Mouse (Mus musculus) layer of hippocampus, adult 18-20 months (tissue): Measurements from ENCODE around the gene Slc17a7. TPM values are rescaled to one million over a fixed set of nuclear protein-coding genes. Genes with fewer than 3 reads are reported as not detected.
A peak's percentile ranks its signal among the peaks of the same experiment; 100 is the strongest.
"Not testable (repeated sequence)": the region's sequence is repeated elsewhere in the genome, so short reads cannot be mapped to it uniquely, and the experiment has no call there.

Experiments used
- DNase-seq, 2 experiments: peaks; one replicate each; pipeline ENCODE4 v3.0.0; 2022; ENCODE audit warnings: low spot score in 2 of 2
- total RNA-seq, 2 experiments: library from RNA; stranded (reverse); gene quantifications; 2 replicates each; pipeline ENCODE4 v1.2.3; 2021

Gene Slc17a7
- total RNA-seq, 2 experiments from 2014 or later, result 1,340 to 1,403 TPM

DNA sequence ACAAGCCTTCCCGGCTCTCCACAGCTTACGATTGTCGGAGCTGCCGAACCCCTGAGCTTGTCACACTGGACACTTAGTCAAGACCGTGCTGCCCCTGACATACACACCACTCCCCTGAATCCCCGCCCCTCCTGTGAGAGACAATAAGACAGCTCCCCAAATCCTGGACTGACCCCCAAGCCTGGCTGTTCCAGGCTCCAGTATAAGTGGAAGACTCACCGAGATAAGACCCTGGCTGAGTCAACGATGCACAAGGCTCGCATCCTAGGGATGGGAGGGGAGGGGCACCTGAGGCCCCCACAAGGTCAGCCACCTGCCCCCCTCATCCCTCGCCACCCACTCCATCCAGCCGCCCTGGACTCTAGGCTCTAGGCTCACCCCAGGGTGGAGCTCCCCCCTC is 31.9 kb upstream of the Slc17a7 start:
- DNase-seq, result no peak

DNA sequence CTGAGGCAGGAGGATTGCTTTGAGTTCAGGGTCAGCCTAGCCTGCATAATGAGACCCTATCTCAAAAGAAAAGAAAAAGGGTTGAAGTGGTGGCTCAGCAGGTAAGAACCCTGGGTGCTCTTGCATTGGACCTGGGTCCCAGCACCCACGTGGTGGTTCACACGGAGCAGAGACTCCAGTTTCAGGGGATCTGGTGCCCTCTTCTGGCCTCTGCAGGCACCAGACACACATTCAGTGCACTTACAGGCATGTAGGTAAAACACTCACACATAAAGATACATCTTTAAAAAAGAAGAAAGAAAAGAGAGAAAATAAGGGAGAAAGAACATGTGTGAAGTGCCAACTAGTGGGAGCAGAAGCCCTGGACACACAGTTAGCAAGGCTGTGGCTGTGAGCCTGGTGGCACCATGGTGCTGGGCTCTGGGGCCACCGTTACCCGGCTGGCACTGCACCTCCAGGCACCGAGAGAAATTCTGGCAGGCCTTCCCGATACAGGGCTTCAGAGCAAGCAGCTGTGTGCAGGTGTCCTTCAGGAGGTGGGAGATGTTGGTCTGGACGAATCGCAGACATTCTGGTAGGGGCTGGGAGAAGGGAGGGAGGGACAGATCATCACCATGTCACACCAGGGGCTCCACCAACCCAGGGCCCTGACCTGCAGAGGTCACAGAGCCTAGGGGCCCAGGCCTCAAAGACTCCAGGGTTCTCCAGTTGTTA is 30.1 kb upstream of the Slc17a7 start:
- DNase-seq, result no peak

- no peak for DNase-seq
Measured at GRCm38 (mm10) chr7:45134544-45135026, 29.2 kb upstream of the Slc17a7 start.

- no peak for DNase-seq
Measured at GRCm38 (mm10) chr7:45135370-45135769, 28.4 kb upstream of the Slc17a7 start.

DNA sequence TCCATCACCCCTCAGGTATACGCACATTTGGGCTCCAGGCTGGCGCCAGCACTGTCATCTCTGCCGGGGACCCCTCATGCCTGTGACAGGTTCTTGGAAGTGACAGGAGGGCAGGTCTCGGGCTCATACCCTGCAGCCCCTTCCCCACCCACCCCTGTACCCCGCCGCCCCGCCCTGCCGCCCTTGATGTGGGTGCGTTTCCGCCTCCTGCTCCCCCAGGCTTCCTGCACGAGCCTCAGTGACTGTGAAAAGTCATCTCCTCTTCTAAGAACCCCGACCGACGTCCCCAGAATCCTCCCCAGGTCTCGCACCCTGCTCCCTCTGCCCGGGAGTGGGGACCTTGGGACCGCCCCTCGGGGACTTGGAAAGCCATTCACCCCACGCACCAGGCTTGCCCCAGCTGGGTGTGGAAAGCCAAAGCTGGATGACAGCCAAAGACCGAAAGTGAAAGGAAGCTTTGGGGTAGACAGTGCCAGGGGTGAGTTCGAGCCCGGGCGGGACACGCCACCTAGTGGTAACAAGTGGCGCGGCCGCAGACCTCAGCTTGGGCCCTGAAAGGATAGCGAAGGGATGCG is 27.7 kb upstream of the Slc17a7 start, which contains the start of the genes Gm45713 and Flt3l:
TSS of gene Gm45713 (minus strand) at position 239 of the 575 bp plus-strand sequence.
TSS of gene Flt3l (minus strand) at position 440 of the 575 bp plus-strand sequence.
- DNase-seq, result peak; percentile 84 to 93

DNA sequence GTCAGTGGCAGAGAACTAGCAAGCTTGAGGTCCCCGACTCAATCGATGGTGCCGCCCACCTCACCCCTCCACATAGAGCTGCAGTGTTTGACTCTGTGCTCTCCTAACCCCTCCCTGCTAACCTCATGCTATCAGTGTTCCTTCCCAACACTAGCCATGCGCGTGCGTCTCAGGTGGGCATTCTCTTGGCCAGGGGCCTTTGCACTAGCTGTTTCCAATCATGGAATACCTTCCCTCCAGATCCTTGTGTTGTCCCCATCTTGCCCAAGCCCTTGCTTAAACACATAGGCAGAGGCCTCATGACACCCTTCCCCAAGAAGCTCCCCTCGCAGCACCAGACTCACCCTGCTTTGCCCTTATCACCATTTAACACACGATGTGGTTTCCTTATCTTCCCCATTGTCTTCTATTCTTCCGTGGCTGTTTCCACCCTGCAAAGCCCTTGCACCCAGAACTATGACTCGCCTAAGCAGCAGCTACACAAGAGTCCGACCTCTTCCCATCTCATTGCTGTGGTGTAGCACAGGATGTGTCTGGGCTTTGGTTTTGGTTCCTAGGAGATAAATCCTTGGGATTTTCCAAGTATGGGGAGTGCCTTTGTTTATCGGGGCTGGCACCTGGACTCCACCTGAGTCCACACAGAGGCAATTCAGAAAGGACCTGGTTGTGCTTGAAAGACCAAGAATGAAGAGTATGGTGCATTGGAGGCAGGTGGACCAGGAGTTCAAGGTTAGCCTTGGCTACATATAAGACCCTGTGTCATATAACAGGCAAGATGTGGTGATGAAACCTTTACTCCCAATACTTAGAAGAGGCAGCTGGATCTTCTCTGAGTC is 26.4 kb upstream of the Slc17a7 start:
- no peak for DNase-seq

DNA sequence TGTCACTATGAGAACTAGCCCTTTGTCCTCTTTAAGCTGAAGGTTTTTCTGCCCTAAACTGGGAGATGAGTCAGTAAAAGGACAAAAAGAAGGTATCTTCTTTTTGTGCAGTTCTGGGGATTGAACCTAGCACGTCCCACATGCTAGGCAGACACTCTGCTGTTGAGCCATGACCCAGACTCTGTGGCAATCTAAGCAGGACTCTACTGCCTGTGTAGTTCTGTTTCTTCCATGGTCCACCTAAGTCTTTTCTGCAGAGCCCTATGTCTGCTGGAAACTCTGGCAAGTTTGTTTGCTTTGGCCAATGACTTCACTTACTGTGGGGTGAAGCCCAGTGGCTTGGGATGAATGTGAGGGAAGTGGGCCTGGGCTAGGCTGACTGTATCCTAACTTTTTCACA is 25.3 kb upstream of the Slc17a7 start:
- DNase-seq, result no peak

DNA sequence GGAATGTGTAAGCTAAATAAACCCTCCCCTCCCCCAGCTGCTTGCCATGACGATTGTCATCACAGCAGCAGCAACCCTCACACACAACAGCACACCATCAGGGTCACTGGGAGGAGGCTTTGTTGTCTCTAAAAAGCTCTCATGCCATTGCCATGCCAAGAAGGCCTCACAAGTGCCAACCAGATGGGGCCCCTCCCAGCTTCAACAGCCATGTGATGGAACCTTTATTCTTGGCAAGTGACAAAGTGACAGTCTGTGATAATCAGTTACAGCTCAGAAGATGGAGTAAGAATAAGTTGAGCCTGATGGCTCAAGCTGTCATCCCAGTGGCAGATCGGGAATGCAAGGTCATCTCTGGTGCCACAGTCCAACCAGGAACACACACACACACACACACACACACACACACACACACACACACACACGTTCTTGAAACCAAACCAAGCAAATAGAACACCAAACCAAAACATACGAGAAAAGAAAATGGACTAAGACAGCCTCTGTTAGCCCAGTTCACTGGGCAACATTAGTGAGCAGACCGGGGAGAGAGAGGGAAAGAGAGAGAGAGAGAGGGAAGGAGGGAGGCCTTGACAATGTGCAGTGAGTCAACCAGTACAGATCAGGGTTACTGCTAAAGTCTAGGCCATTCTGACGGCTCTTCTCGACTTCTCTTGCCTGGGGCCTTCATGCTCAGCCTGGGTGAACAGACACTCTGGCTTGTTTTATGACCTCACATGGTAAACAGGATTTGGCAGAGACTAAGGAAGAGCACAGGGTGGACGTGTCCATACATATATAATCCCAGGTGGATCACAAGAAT is 23.6 kb upstream of the Slc17a7 start:
- DNase-seq, result no peak

DNA sequence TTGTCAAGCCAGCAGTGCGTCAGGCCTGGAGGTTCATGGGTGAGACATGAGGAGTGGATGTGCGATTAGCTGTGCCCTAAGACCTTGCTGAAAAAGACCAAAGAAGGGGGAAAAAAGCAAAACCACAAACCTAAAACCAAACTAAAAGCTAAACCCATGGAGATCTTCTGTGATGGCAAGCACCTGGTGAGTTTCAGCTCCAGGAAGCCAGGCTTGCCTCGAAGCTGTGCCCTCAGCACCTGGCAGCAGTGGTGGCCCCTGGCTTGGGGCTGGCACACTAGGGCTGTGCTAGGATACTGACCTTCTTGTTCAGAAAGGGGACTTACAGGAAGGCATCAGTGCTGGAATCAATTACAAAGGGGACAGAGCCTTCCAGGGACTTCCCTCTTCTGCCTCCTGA is 22.4 kb upstream of the Slc17a7 start:
- DNase-seq, result no peak

GRCm38 (mm10) chr7:45141914-45142313 is 21.8 kb upstream of the Slc17a7 start:
- DNase-seq, result no peak

GRCm38 (mm10) chr7:45144368-45145174 is 19.2 kb upstream of the Slc17a7 start:
- DNase-seq, result no peak

- DNase-seq, result no peak
Measured at GRCm38 (mm10) chr7:45145460-45145859, 18.3 kb upstream of the Slc17a7 start.

GRCm38 (mm10) chr7:45147267-45147666 is 16.5 kb upstream of the Slc17a7 start:
- DNase-seq, result no peak

DNA sequence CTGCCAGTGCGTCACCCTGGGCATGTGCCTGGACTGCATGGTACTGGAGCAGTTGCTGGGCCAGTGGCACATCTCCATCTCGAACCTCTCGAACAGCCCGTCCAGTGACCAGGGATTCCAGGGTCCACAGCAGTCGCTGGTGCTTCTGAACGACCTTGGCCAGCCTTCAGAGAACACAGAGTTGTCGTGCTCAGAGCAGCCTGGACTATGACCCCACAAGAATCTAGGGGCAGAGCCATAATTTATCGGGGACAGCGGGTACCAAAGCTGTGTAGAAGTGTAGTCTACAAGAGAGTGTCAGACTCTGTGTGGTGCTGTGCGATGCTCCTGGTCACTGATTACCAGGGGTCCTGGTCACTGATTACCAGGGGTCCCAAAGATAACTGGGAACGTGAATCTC is 15.8 kb upstream of the Slc17a7 start:
- DNase-seq, result no peak

GRCm38 (mm10) chr7:45148534-45149098 is 15.1 kb upstream of the Slc17a7 start:
- no peak for DNase-seq

DNA sequence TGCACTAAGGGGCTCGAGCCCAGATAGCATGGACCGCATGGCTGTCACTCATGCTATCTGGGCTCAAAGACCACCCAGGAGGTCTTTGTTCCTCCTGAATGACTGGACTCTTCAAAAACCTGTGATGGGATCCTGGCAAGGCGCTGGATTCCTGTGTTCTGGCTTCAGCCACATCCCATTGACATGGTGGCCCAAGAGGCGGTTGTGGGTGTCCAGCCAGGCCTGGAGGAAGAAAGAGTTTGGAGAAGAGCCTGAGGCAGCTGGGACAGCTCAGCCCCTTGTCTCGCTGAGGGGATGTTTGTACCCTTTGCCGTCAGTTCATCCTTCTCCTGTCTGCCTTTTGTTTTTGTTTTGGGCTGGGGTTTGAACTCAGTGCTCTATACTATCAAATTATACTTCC is 14.2 kb upstream of the Slc17a7 start:
- no peak for DNase-seq

GRCm38 (mm10) chr7:45150321-45150720 is 13.4 kb upstream of the Slc17a7 start:
- no peak for DNase-seq

DNA sequence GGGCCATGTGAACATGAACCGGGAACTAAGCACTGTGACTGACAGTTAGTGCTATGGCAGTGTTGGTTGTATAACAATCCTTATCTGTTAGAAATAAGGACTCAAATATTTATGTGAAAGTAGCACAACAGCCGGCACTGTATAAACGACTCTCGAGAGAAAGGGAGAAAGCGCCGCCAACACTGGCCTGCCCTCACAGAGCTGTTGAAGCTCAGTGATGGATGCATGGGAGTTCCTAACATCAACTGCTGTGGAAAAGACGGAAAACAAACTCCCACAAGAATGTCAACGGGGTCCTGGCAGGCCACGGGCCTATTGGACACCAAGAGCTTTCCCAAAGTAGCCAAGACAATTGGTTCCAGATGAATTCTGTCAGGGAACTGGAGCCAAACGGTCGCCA is 12.4 kb upstream of the Slc17a7 start:
- DNase-seq, result no peak

- DNase-seq, result not testable (repeated sequence)
Measured at GRCm38 (mm10) chr7:45153052-45153451, 10.7 kb upstream of the Slc17a7 start.

GRCm38 (mm10) chr7:45153586-45153985 is 10.2 kb upstream of the Slc17a7 start:
- DNase-seq, result no peak
